Mouse (Mus musculus) liver, embryonic 13.5 days (tissue): Measurements from ENCODE around the gene Palld. TPM values are rescaled to one million over a fixed set of nuclear protein-coding genes. Genes with fewer than 3 reads are reported as not detected.

ENCODE experiments used
- ATAC-seq: fragments of 200-750 bp; cut with Nextera tagmentation; 2 replicates; pipeline ENCODE4 v1.8.0; 2017; ENCODE audit warnings: low read depth, mild to moderate bottlenecking, moderate number of reproducible peaks, moderate library complexity
- DNase-seq: peaks from one replicate; pipeline ENCODE4 v3.0.0; 2022
- H3K27ac ChIP-seq: fragments of 300-500 bp; sonication (generic); 2 replicates; pipeline ENCODE4 v1.5.1; 2015; ENCODE audit warnings: moderate library complexity, mild to moderate bottlenecking, inconsistent platforms
- H3K27me3 ChIP-seq: fragments of 300-500 bp; sonication (generic); 2 replicates; pipeline ENCODE4 v1.6.1; 2015; ENCODE audit warnings: mild to moderate bottlenecking, inconsistent platforms
- H3K36me3 ChIP-seq: fragments of 300-500 bp; sonication (generic); 2 replicates; pipeline ENCODE4 v1.6.1; 2015; ENCODE audit warnings: mild to moderate bottlenecking, inconsistent platforms
- H3K4me1 ChIP-seq: fragments of 300-500 bp; sonication (generic); replicated peaks from 2 replicates; pipeline ENCODE4 v1.6.1; 2015; ENCODE audit warnings: inconsistent platforms
- H3K4me2 ChIP-seq: fragments of 300-500 bp; sonication (generic); 2 replicates; pipeline ENCODE4 v1.6.1; 2015; ENCODE audit warnings: inconsistent platforms, mild to moderate bottlenecking, moderate library complexity
- H3K4me3 ChIP-seq: fragments of 300-500 bp; sonication (generic); replicated peaks from 2 replicates; pipeline ENCODE4 v1.5.1; 2015; ENCODE audit warnings: mild to moderate bottlenecking, inconsistent platforms
- H3K9ac ChIP-seq: fragments of 300-500 bp; sonication (generic); 2 replicates; pipeline ENCODE4 v1.6.1; 2015; ENCODE audit warnings: mild to moderate bottlenecking, inconsistent platforms
- H3K9me3 ChIP-seq: fragments of 300-500 bp; sonication (generic); replicated peaks from 2 replicates; pipeline ENCODE4 v1.6.1; 2016; ENCODE audit warnings: inconsistent platforms
- WGBS: fragments of 180-500 bp; shearing (Covaris S2); methylation state at CpG from one replicate; pipeline ENCODE4 v1.1.7; 2015; ENCODE audit not compliant: insufficient replicate concordance; 5-methylcytosine and 5-hydroxymethylcytosine counted together
- polyA plus RNA-seq: library from polyadenylated mRNA; unstranded; fragments of >200 nt; fragmentation: Nextera tagmentation; extraction: Ambion mirVana; gene quantifications from 2 replicates; pipeline ENCODE4 v1.2.1, GENCODE M21; 2015

Palld gene
- polyA plus RNA-seq, 1 experiment from 2014 or later: 5.6 TPM

DNA sequence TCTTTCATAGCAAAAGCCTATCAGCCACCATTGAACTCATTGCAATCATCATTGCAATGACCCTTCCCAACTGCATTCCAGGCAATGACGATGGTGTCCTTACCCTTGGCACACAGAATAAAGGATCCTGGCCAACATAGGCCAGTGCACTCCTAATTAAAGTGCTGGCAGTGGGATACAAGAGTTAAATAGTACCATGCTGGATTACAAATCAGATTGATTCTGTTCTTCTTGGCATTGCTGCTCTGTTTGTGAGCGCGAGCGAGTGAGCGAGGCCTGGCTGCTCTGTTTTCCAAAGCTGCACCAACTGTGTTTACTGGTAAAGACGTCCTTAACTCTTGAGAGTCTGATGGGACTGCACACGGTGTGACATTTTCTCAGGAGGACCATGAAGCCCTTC is 37.1 kb downstream of the Palld start:
- Histone ChIP-seq H3K4me2 (no peak overlapping the region), H3K27me3 (no peaks in the 10 kb centered on the region), H3K4me3 (no peak overlapping the region), H3K9ac (no peak overlapping the region), H3K4me1 (no peaks in the 10 kb centered on the region), H3K9me3 (no peaks in the 10 kb centered on the region), H3K27ac (no peak overlapping the region), H3K36me3 (no peaks in the 10 kb centered on the region)
- DNase-seq: no peak
- 74% methylated on average over 7 of the region's 7 CpGs for WGBS
- ATAC-seq: no peak

DNA sequence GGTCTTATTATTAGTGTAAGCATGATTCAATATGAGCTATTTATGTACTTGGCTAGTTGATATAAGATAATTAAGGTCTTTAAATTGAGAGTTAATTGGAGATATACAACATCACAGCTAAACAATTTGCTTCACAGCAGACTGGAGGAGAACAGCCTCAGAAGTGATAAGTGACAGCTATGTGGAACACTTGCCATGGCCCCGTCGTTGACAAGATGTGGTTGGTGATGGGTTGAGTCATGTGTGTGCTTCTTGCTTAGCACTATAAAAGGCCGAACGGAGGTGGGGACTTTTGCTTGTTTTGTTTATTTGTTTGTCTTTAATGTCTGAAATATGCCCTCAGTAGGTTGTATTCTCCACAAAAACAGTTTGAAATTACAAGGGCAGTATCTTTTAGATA is 51.2 kb downstream of the Palld start:
- 54% methylated on average over 4 of the region's 4 CpGs for WGBS

DNA sequence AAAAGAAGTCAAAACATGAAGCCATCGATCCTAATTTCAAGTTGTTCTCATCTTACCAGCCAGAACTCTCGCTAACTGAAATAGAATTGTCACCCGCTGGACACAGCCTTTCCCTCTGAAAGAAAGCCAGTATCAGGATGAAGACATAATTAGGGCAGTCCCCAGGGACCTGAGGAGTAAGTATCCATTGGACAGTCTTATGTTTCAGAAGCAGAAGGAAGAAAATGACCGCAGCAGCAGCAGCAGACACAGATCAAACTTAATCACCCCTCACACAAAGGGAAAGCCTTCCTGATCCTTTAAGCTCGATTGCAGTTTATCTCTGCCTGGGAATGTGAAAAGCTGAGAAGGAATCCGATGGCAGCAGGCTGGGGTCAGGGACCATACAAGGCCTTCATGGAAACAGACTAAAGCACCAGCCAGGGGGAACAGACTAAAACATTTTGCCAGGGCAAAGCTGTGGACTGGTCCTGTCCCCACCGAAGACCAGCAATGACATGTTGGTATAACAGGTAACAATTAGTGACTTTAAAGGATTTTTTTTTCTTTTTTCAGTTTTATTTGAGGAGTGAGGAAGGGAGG is 53.8 kb downstream of the Palld start:
- 58% methylated on average over 7 of the region's 7 CpGs for WGBS
- H3K4me2 ChIP-seq: no peak overlapping the region
- DNase-seq (no peak), ATAC-seq (no peak)
- H3K36me3 ChIP-seq: no peaks in the 10 kb centered on the region
- no peak overlapping the region for H3K4me3 ChIP-seq
- no peak overlapping the region for H3K27ac ChIP-seq
- no peaks in the 10 kb centered on the region for H3K9me3 ChIP-seq
- no peaks in the 10 kb centered on the region for H3K4me1 ChIP-seq
- no peak overlapping the region for H3K9ac ChIP-seq
- H3K27me3 ChIP-seq: no peaks in the 10 kb centered on the region

More for the DNA sequence above, 51.2 kb downstream of the Palld start:
- H3K9ac ChIP-seq: no peak overlapping the region
- DNase-seq: no peak
- H3K4me2 ChIP-seq: no peak overlapping the region
- H3K4me3 ChIP-seq: no peak overlapping the region
- H3K27me3 ChIP-seq: no peaks in the 10 kb centered on the region
- H3K27ac ChIP-seq: no peak overlapping the region
- no peaks in the 10 kb centered on the region for H3K36me3 ChIP-seq
- no peaks in the 10 kb centered on the region for H3K4me1 ChIP-seq
- no peaks in the 10 kb centered on the region for H3K9me3 ChIP-seq
- no peak for ATAC-seq

DNA sequence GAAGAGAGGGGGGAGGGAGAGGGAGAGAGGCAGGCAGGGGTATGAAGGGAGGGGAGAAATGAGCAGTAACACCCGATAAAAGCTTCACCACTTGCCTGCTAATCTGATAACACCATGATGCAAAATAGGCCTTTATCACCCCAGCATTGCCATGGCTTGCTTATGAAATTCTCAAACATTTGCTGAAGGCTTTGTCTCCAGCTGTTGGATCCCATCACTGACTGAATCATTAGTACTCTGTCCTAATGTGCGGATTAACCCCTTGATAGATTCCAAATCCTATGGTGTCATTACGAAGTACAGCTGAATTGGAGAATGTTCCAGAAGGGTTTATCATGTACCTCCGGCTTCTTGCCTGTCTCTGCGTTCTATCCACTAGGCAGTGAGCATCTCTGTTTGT is 55.0 kb downstream of the Palld start:
- WGBS: 60% methylated on average over 5 of the region's 5 CpGs

DNA sequence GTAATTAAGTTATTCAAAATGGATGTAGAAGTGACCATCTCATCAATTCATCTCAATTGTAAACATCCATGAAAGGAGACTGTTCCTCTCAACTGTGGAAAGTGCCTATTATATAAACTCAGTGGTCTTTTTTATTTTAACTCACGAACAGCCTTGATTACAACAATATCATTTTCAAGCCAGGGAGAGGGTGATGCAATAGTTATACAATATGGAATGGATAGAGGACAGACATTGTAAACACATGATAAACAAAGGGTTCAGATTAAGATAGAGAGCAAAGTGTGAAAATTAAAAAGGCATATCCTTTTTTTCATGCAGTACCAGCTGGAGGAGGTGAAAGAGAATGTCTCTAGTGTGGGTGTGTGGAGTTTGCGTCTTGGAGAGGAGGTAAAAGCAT is 57.5 kb downstream of the Palld start:
- DNase-seq: no peak
- 65% methylated on average over 2 of the region's 2 CpGs for WGBS

More for the DNA sequence above, 55.0 kb downstream of the Palld start:
- no peak overlapping the region for H3K27ac ChIP-seq
- H3K27me3 ChIP-seq: no peaks in the 10 kb centered on the region
- H3K36me3 ChIP-seq: no peaks in the 10 kb centered on the region
- ATAC-seq (no peak), DNase-seq (no peak)
- H3K4me2 ChIP-seq: no peak overlapping the region
- no peak overlapping the region for H3K4me3 ChIP-seq
- no peak overlapping the region for H3K9ac ChIP-seq
- H3K4me1 ChIP-seq: no peaks in the 10 kb centered on the region
- H3K9me3 ChIP-seq: no peaks in the 10 kb centered on the region

DNA sequence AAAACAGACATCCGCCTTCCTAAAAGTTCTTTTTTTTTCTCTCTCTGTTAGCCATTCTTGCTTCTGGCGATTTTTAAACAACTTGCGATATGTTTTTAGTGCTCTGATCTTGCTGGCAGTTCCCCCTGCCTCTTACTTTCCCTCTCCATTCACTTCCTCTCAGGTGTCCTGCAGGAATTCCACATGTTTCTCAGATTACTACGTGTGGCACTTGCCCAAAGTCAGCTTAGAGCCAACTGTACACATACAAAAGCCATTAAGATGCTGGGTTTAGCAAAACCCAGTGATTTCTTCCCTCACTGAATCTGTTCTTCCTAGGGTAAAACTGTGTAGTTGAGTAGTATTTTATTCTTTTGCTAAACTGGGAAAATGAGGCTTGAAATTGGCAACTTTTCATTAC is 57.9 kb downstream of the Palld start:
- H3K4me2 ChIP-seq: no peak overlapping the region
- 68% methylated on average over 4 of the region's 4 CpGs for WGBS
- ATAC-seq: no peak

More for the DNA sequence above, 57.5 kb downstream of the Palld start:
- no peak overlapping the region for H3K4me3 ChIP-seq
- no peak overlapping the region for H3K4me2 ChIP-seq
- no peak overlapping the region for H3K9ac ChIP-seq
- H3K27me3 ChIP-seq: no peaks in the 10 kb centered on the region
- no peaks in the 10 kb centered on the region for H3K4me1 ChIP-seq
- no peak overlapping the region for H3K27ac ChIP-seq
- no peaks in the 10 kb centered on the region for H3K36me3 ChIP-seq
- ATAC-seq: no peak
- H3K9me3 ChIP-seq: no peaks in the 10 kb centered on the region

DNA sequence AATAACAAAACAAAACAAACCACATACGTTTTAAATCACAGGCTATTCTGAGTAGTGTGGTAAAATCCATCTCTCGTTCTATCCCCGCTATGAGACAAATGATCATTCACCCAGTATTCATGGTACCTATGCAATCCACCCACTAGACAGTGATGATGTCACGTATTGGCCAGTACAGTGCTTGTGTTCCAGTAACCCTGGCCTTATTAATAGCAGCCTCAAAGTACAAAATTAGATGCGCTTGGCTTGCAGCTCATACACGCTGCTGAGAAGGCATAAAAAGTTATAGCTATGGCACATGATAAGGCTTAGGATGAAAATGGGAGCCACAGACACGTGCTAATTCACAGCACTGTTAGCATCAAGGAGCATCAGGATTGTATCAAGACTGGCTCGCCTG is 58.7 kb downstream of the Palld start:
- WGBS: 68% methylated on average over 8 of the region's 8 CpGs
- ATAC-seq (no peak), DNase-seq (no peak)
- Histone ChIP-seq H3K27me3 (no peaks in the 10 kb centered on the region), H3K27ac (no peak overlapping the region), H3K9ac (no peak overlapping the region), H3K4me1 (no peaks in the 10 kb centered on the region), H3K4me2 (no peak overlapping the region), H3K9me3 (no peaks in the 10 kb centered on the region), H3K4me3 (no peak overlapping the region), H3K36me3 (no peaks in the 10 kb centered on the region)

More for the DNA sequence above, 57.9 kb downstream of the Palld start:
- Histone ChIP-seq H3K9ac (no peak overlapping the region), H3K4me1 (no peaks in the 10 kb centered on the region), H3K27ac (no peak overlapping the region), H3K27me3 (no peaks in the 10 kb centered on the region), H3K9me3 (no peaks in the 10 kb centered on the region), H3K36me3 (no peaks in the 10 kb centered on the region), H3K4me3 (no peak overlapping the region)
- no peak for DNase-seq

DNA sequence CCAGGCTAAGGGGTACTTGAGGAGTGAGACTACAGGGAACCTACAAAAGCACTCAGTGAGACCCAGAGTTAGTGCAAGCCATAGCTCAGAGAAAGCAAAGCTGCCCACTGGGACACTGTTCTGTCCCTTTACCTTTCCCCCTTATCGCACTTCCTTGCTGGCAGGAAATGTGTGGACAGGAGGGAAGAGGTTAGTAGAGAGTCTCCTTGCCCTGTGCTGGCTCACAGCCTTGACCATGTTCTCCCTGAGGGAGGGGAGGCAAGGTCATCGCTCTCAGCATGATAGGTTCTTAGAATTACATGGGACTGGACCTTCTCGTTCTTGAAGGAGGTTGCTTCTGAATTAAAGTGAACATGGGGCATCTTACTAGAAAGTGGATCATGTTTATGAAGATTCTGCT is 69.3 kb downstream of the Palld start:
- H3K9ac ChIP-seq: no peak overlapping the region
- H3K4me1 ChIP-seq: no peaks in the 10 kb centered on the region
- H3K27ac ChIP-seq: no peak overlapping the region
- 50% methylated on average over 3 of the region's 3 CpGs for WGBS
- H3K9me3 ChIP-seq: no peaks in the 10 kb centered on the region
- no peak for ATAC-seq
- no peak overlapping the region for H3K4me3 ChIP-seq
- no peaks in the 10 kb centered on the region for H3K27me3 ChIP-seq
- H3K4me2 ChIP-seq: no peak overlapping the region
- no peaks in the 10 kb centered on the region for H3K36me3 ChIP-seq
- no peak for DNase-seq

DNA sequence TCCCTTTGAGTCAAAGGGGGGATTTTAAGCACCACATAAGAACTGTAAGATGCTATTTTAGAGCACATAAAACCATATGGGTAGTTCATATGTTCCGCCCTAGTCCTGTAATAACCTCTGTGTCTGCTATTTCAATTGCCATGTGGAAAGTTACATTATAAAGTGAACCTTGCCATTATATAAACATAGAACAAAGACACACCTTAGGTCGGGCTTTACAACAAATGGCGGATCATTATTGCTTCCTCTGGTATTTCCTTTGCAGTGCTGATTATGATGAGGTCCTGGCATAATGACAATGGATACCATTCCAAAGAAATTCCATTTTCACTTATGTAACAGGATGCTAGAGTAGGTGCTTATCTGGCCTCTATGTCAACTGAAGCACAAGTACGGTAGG is 70.5 kb downstream of the Palld start:
- Histone ChIP-seq H3K4me3 (no peak overlapping the region), H3K27me3 (no peaks in the 10 kb centered on the region), H3K4me1 (no peaks in the 10 kb centered on the region), H3K9ac (no peak overlapping the region), H3K9me3 (no peaks in the 10 kb centered on the region), H3K4me2 (no peak overlapping the region), H3K27ac (no peak overlapping the region), H3K36me3 (no peaks in the 10 kb centered on the region)
- no peak for DNase-seq
- no peak for ATAC-seq
- WGBS: 56% methylated on average over 4 of the region's 4 CpGs

DNA sequence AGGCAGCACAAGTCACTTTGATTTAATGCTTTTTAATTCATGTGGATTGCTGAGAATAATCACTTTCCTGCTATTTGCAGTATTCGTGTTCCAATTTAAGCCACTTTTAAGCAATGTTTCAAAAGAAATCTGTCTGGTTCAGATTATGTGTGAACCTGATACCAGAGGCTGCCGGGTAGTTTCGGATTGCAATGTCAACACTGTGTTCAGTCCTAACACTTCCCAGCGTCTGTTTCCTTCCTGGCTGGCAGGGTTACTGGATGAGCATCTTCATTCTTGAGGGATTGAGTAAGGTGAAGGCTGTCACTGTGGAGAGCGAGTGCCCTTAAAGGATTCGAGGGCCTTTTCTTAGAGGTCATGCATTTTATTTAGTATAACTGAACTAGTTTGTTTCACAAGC is 71.7 kb downstream of the Palld start:
- H3K9ac ChIP-seq: no peak overlapping the region
- H3K4me1 ChIP-seq: no peaks in the 10 kb centered on the region
- H3K27ac ChIP-seq: no peak overlapping the region
- no peak overlapping the region for H3K4me3 ChIP-seq
- H3K9me3 ChIP-seq: no peaks in the 10 kb centered on the region
- no peak for ATAC-seq
- no peaks in the 10 kb centered on the region for H3K27me3 ChIP-seq
- WGBS: 43% methylated on average over 6 of the region's 6 CpGs
- no peak for DNase-seq
- no peak overlapping the region for H3K4me2 ChIP-seq
- H3K36me3 ChIP-seq: no peaks in the 10 kb centered on the region

DNA sequence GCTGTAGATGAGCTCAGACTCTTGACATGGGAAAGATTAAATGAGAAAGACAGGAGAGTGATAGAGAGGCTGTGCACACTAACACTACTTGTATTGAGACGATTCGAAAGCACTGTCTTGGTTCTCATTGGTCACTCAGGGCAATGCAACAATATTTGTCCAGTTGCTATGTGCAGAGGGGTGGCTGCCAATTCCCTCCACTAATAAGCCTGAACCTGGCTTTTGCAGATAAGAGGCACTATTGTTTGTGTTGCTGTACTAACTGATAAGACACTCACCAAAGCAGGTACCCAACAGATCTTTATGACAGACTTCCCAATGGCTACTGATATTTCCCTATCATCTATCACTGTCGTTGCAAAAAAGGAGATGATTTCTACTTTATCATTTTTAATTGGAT is 77.9 kb downstream of the Palld start:
- no peak overlapping the region for H3K4me2 ChIP-seq
- ATAC-seq (peak; percentile 68; the same call in 1 of the 2 replicates), DNase-seq (peak; percentile 3)
- H3K4me3 ChIP-seq: no peak overlapping the region
- 30% methylated on average over 3 of the region's 3 CpGs for WGBS
- no peaks in the 10 kb centered on the region; the same call in 1 of the 2 replicates for H3K4me1 ChIP-seq
- H3K27me3 ChIP-seq: no peaks in the 10 kb centered on the region
- no peaks in the 10 kb centered on the region for H3K9me3 ChIP-seq
- no peaks in the 10 kb centered on the region for H3K36me3 ChIP-seq
- H3K9ac ChIP-seq: no peak overlapping the region
- H3K27ac ChIP-seq: no peak overlapping the region

DNA sequence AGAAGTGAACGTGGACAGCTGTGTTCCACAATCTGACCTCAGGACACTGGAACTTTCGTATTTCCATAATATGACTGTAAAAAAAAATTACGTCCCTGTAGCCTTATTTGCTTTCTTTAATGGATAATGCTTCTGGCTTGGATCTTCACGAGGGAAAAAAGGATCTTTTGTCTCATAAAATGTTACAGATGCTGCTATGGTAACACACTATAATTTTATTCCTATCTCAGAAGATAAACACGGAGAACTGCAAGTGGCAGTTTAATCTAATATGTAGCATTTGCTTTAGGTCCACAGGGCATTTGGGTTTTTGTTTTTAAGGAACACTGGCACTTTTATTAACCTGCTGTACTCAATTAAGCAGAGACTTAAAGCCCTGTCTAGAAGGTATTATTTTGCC is 79.3 kb downstream of the Palld start:
- Histone ChIP-seq H3K36me3 (no peaks in the 10 kb centered on the region), H3K4me3 (no peak overlapping the region), H3K4me2 (no peak overlapping the region), H3K27ac (no peak overlapping the region), H3K9me3 (no peaks in the 10 kb centered on the region), H3K9ac (no peak overlapping the region), H3K27me3 (no peaks in the 10 kb centered on the region), H3K4me1 (no peaks in the 10 kb centered on the region; the same call in 1 of the 2 replicates)
- WGBS: 54% methylated on average over 5 of the region's 5 CpGs
- ATAC-seq (no peak), DNase-seq (no peak)
